Mouse (Mus musculus): ENCODE data around the gene Enkd1.

Gene Enkd1

GRCm38 (mm10) chr8:105702001-105702401 lies 6.0 kb downstream of the Enkd1 start:
- DNase-seq (ENCODE audit: low spot score) = no peak

- peak; percentile 90 for DNase-seq (ENCODE audit: low spot score)
These were observed 6.8 kb downstream of the Enkd1 start, which contains the start of the genes Acd and Pard6a for GRCm38 (mm10) chr8:105700966-105701824. Acd (minus strand) TSS chr8:105701102. Pard6a (plus strand) TSS chr8:105701148.

- DNase-seq (ENCODE audit: low spot score) = no peak
These were observed 7.4 kb downstream of the Enkd1 start for GRCm38 (mm10) chr8:105700566-105700965.

GRCm38 (mm10) chr8:105699488-105700215 lies 8.4 kb downstream of the Enkd1 start:
- no peak for DNase-seq (ENCODE audit: low spot score)

GRCm38 (mm10) chr8:105698734-105699133 lies 9.3 kb downstream of the Enkd1 start:
- DNase-seq (ENCODE audit: low spot score) = no peak

GRCm38 (mm10) chr8:105697196-105697780 lies 10.7 kb downstream of the Enkd1 start:
- no peak for DNase-seq (ENCODE audit: low spot score)

GRCm38 (mm10) chr8:105695080-105695780 lies 12.8 kb downstream of the Enkd1 start:
- no peak for DNase-seq (ENCODE audit: low spot score)

- DNase-seq (ENCODE audit: low spot score) = no peak
These were observed 13.8 kb downstream of the Enkd1 start for GRCm38 (mm10) chr8:105694051-105694799.

- DNase-seq (ENCODE audit: low spot score) = peak; percentile 54
These were observed 14.4 kb downstream of the Enkd1 start for GRCm38 (mm10) chr8:105693648-105694047.

- DNase-seq (ENCODE audit: low spot score) = no peak
These were observed 15.4 kb downstream of the Enkd1 start for GRCm38 (mm10) chr8:105692449-105693182.

GRCm38 (mm10) chr8:105690978-105691377 lies 17.0 kb downstream of the Enkd1 start:
- DNase-seq (ENCODE audit: low spot score) = no peak

GRCm38 (mm10) chr8:105689983-105690360 lies 18.0 kb downstream of the Enkd1 start:
- DNase-seq (ENCODE audit: low spot score) = no peak

GRCm38 (mm10) chr8:105689256-105689982 lies 18.6 kb downstream of the Enkd1 start:
- no peak for DNase-seq (ENCODE audit: low spot score)

GRCm38 (mm10) chr8:105688242-105688752 lies 19.7 kb downstream of the Enkd1 start:
- no peak for DNase-seq (ENCODE audit: low spot score)

- DNase-seq (ENCODE audit: low spot score) = no peak
These were observed 20.5 kb downstream of the Enkd1 start for GRCm38 (mm10) chr8:105687512-105687911.

GRCm38 (mm10) chr8:105686551-105686950 lies 21.5 kb downstream of the Enkd1 start:
- DNase-seq (ENCODE audit: low spot score) = no peak

- peak; percentile 45 for DNase-seq (ENCODE audit: low spot score)
These were observed 22.2 kb downstream of the Enkd1 start, which contains the start of gene Carmil2 for GRCm38 (mm10) chr8:105685796-105686308. Carmil2 (plus strand) TSS chr8:105686274.

GRCm38 (mm10) chr8:105685325-105685724 lies 22.7 kb downstream of the Enkd1 start:
- no peak for DNase-seq (ENCODE audit: low spot score)

GRCm38 (mm10) chr8:105677891-105678290 lies 30.1 kb downstream of the Enkd1 start:
- no peak for DNase-seq (ENCODE audit: low spot score)

All from ovary, postnatal 10 days (tissue).